Mouse (Mus musculus) liver, postnatal 0 days (tissue): ENCODE data around the gene Tmem26.
"Not testable (repeated sequence)": the region's sequence is repeated elsewhere in the genome, so short reads cannot be mapped to it uniquely, and the experiment has no call there.

Source experiments
- CTCF ChIP-seq: sonication (generic); IDR thresholded peaks from 2 replicates; pipeline ENCODE4 v1.5.1; 2016; ENCODE audit warnings: antibody characterized with exemption, low read depth
- EP300 ChIP-seq: IDR thresholded peaks from 2 replicates; pipeline ENCODE4 v1.6.1; 2016; ENCODE audit warnings: antibody characterized with exemption, low read depth, mild to moderate bottlenecking

- not testable (repeated sequence) for TF ChIP-seq CTCF, EP300
Observed at GRCm38 (mm10) chr10:68738981-68739380, 15.5 kb downstream of the Tmem26 start.
